Mouse (Mus musculus): ENCODE measurements around the gene Mex3b. TPM values are rescaled to one million over a fixed set of nuclear protein-coding genes. Genes with fewer than 3 reads are reported as not detected.

Gene Mex3b
- polyA plus RNA-seq, 1 experiment from 2014 or later = 37.5 TPM

DNA sequence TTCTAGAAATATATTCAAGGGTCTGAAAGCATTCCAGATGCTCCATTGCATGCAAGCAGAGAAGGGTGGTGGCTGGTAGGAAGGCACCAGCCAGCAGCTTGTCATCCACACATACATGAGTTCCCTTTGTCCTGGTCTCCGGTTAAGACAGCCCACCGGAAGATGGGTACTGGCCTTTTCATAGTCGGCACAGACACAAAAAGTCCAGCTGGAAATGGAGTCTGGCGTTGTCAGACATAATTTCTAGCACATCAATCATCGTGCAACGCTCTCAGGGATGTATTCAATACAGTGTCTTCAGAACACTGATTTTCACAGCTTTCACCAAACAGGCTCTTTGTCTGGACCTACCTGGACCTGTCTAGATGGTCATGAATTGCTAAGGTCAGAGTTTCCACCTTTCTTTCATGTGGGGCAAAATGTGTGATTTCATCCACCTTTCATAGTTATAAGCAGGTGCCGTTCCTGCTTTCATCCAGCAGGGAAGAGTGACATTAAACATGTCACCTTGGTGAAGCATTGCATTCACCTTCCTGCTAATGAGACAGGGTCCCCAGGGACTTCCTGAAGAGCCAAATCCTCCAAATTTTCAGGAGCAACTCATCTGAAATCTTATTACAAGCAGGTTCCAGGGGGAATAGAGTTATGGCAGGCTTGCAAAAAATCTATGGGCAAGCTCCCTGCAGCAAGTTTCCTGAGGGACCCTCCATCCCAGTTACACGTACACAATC lies 2.7 kb upstream of the Mex3b start:
- H3K27me3 ChIP-seq (ENCODE audit: control insufficient read depth, insufficient read depth, low read length) = no peaks in the 10 kb centered on the region
- peak overlapping the region; percentile 100 for H3K27ac ChIP-seq (ENCODE audit: low read depth, low read length)
- H3K36me3 ChIP-seq (ENCODE audit: control insufficient read depth, insufficient read depth, low read length) = peaks cover 2% of the 10 kb centered on the region
- WGBS = 36% methylated on average over 8 of the region's 8 CpGs
- DNase-seq (ENCODE audit: low spot score) (peak; percentile 40), ATAC-seq (ENCODE audit: insufficient read depth, low FRiP score, low TSS enrichment) (no peak)
- H3K4me1 ChIP-seq (ENCODE audit: control insufficient read depth, insufficient read depth, low read length) = peaks cover 6% of the 10 kb centered on the region; the same call in 1 of the 2 replicates
- H3K4me2 ChIP-seq (ENCODE audit: low read depth) = peak overlapping the region; percentile 59
- no peaks in the 10 kb centered on the region for H3K9me3 ChIP-seq (ENCODE audit: control insufficient read depth, low read length)
- peak overlapping the region; percentile 100 for H3K9ac ChIP-seq (ENCODE audit: low read length)
- no peak overlapping the region for H3K4me3 ChIP-seq (ENCODE audit: low read depth, low read length)

DNA sequence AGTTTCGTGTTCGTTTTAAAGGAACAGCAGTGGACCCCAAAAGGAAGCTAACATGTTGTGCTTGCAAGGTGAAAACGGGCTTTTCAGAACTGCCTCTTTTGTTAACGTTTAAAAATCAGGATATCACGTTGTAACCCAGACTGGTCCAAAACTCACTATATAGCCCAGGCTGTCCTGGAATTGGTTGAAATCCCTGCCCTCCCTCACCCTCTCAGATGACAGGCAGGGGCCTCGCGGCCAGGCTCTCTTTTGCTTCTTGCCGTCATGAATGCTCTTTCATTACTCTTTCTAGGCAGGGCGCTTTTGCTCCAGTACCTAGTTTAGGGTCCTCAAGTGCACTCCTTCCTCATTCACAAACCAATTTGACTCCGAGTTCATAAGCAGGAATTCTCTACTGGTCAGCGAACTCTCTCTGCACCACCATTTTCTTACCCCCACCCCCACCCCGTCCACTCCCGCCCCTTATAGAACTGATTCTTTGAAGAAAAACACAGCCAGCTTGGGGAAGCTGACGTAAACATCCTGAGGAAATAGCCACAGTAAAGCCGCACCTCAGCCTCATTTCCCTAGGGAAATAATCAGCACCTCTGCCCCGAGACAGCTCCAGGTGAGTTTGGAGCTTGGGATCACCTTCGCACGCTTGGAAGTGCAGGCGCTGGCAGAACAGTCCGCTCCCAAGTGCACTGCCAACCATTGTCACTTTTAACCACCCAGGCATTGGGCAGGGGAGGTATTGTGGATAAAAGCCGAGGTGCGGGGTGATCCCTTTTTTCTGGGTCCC lies 2.0 kb upstream of the Mex3b start:
- Histone ChIP-seq H3K4me2 (ENCODE audit: low read depth) (peak overlapping the region; percentile 59), H3K4me3 (ENCODE audit: low read depth, low read length) (peak overlapping the region; percentile 100), H3K36me3 (ENCODE audit: control insufficient read depth, insufficient read depth, low read length) (peaks cover 9% of the 10 kb centered on the region), H3K9me3 (ENCODE audit: control insufficient read depth, low read length) (no peaks in the 10 kb centered on the region), H3K4me1 (ENCODE audit: control insufficient read depth, insufficient read depth, low read length) (peaks cover 6% of the 10 kb centered on the region; the same call in 1 of the 2 replicates), H3K27ac (ENCODE audit: low read depth, low read length) (peak overlapping the region; percentile 100), H3K9ac (ENCODE audit: low read length) (peak overlapping the region; percentile 100), H3K27me3 (ENCODE audit: control insufficient read depth, insufficient read depth, low read length) (no peaks in the 10 kb centered on the region)
- WGBS = 1% methylated on average over 22 of the region's 22 CpGs
- DNase-seq (ENCODE audit: low spot score) = peak; percentile 65
- no peak; the same call in 1 of the 2 replicates for ATAC-seq (ENCODE audit: insufficient read depth, low FRiP score, low TSS enrichment)

DNA sequence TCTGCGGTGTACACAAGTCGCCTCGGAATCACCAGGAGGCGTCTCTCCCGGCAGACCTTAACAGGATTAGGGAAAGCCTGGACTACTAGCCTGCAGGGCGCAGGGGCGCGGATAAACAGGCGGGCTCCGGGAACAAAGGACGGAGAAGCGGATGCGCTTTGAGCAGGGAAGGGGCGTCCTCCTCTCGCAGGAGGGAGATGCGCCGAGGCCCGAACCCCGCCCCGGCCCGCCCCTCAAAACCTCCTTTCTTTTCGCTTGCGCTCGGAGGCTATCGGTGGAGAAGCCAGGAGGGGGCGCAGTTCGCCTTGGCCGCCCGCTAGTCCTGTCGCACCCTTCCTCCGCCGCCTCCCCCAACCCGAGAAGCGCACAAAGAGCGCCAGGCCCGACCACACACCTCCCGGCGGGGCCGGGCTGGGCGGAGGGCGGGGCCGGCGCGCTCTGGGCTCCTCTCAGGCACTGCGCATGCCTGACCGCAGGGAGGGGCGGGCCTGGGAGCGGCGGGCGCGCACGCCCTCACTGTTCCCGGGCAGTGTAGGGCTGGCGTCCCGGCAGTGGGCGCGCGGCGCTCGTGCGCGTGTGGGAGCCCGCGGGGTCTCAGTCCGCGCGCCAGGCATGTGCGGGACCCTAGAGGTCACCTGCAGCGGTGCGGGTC lies 1.2 kb upstream of the Mex3b start:
- Histone ChIP-seq H3K9ac (ENCODE audit: low read length) (peak overlapping the region; percentile 100), H3K27ac (ENCODE audit: low read depth, low read length) (peak overlapping the region; percentile 100), H3K4me3 (ENCODE audit: low read depth, low read length) (peak overlapping the region; percentile 100), H3K9me3 (ENCODE audit: control insufficient read depth, low read length) (no peaks in the 10 kb centered on the region), H3K4me1 (ENCODE audit: control insufficient read depth, insufficient read depth, low read length) (peaks cover 6% of the 10 kb centered on the region; the same call in 1 of the 2 replicates), H3K36me3 (ENCODE audit: control insufficient read depth, insufficient read depth, low read length) (peaks cover 9% of the 10 kb centered on the region), H3K27me3 (ENCODE audit: control insufficient read depth, insufficient read depth, low read length) (no peaks in the 10 kb centered on the region), H3K4me2 (ENCODE audit: low read depth) (peak overlapping the region; percentile 64)
- ATAC-seq (ENCODE audit: insufficient read depth, low FRiP score, low TSS enrichment) (peak; percentile 88), DNase-seq (ENCODE audit: low spot score) (peak; percentile 100)
- under 1% methylated on average over 69 of the region's 70 CpGs for WGBS

DNA sequence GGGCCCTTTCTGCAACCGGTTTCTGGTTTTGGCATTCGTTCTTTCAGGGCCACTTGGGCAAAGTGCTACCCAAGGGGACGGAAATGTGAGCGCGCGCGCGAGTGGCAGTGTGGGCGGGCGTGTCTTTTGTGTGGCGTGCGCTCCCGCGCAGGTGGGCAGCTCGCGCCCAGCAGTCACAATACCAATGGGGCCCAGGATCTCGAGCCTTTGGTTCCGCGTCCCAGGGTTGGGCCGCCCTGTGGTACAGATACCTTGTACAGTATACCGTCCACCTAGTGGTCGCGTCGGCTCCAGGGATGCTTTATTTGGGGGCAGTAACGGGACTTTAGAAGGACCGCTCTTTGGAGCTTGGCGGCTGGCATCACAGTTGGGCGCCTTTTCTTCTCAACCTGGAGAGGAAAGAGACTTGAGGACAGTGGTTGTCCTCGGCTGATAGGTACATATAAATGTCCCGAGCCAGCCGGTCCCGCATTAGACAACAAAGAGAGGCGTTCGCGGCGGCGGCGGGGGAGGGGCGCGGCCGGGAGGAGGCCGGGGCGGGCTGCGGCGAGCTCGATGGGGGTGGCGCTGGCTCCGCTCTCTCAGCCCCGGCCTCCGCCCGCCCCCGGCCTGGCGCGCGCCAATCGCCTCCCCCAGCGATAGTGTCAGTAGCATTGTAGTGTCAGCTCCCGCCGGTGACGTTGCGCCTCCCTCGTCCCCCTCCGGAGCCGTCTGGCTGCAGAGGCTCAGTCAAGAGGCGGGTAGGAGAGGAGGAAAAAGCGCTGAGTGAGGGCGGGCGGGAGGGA lies 455 bp upstream of the Mex3b start:
- WGBS = under 1% methylated on average over 66 of the region's 68 CpGs
- Histone ChIP-seq H3K4me2 (ENCODE audit: low read depth) (peak overlapping the region; percentile 64), H3K36me3 (ENCODE audit: control insufficient read depth, insufficient read depth, low read length) (peaks cover 9% of the 10 kb centered on the region), H3K4me3 (ENCODE audit: low read depth, low read length) (peak overlapping the region; percentile 100), H3K27me3 (ENCODE audit: control insufficient read depth, insufficient read depth, low read length) (no peaks in the 10 kb centered on the region), H3K9me3 (ENCODE audit: control insufficient read depth, low read length) (no peaks in the 10 kb centered on the region), H3K4me1 (ENCODE audit: control insufficient read depth, insufficient read depth, low read length) (peaks cover 6% of the 10 kb centered on the region; the same call in 1 of the 2 replicates), H3K9ac (ENCODE audit: low read length) (peak overlapping the region; percentile 100), H3K27ac (ENCODE audit: low read depth, low read length) (peak overlapping the region; percentile 100)
- DNase-seq (ENCODE audit: low spot score) (peak; percentile 98), ATAC-seq (ENCODE audit: insufficient read depth, low FRiP score, low TSS enrichment) (peak; percentile 79)

DNA sequence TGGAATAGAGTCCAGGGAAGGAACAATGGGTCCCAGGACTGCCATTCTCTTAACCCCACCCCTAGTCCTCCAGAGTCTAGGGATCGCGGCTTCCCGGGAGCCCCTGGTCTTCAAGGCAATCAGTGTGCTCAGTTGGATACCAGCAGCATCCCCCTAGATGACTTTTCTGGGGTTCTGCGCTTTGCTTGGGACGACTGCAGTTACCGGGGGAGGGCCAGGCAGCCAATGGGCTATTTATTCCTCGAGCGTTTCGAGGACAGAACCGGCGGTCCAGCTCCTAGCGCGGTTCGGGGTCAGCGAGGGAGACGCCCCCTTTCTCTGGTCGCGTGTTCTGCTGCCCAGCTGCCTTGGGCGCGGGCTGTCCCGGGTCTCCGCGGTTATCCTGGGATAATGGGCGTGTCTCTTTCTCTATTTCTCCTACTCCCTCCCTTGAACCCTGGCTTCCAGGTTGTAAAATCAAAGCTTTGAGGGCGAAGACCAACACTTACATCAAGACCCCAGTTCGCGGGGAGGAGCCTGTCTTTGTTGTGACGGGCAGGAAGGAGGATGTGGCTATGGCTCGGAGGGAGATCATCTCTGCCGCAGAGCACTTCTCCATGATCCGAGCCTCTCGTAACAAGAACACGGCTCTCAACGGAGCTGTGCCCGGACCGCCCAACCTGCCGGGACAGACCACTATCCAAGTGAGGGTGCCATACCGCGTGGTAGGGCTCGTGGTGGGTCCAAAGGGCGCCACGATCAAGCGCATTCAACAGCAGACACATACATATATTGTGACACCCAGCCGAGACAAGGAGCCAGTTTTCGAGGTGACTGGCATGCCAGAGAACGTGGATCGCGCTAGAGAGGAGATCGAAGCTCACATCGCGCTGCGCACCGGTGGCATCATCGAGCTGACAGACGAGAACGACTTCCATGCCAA lies 1.4 kb downstream of the Mex3b start:
- Histone ChIP-seq H3K9ac (ENCODE audit: low read length) (peak overlapping the region; percentile 100), H3K4me1 (ENCODE audit: control insufficient read depth, insufficient read depth, low read length) (peaks cover 6% of the 10 kb centered on the region; the same call in 1 of the 2 replicates), H3K4me2 (ENCODE audit: low read depth) (peak overlapping the region; percentile 98), H3K4me3 (ENCODE audit: low read depth, low read length) (peak overlapping the region; percentile 100), H3K27me3 (ENCODE audit: control insufficient read depth, insufficient read depth, low read length) (no peaks in the 10 kb centered on the region), H3K36me3 (ENCODE audit: control insufficient read depth, insufficient read depth, low read length) (peaks cover 9% of the 10 kb centered on the region), H3K27ac (ENCODE audit: low read depth, low read length) (peak overlapping the region; percentile 100), H3K9me3 (ENCODE audit: control insufficient read depth, low read length) (no peaks in the 10 kb centered on the region)
- DNase-seq (ENCODE audit: low spot score) (peak; percentile 70), ATAC-seq (ENCODE audit: insufficient read depth, low FRiP score, low TSS enrichment) (no peak)
- WGBS = under 1% methylated on average over 56 of the region's 56 CpGs

DNA sequence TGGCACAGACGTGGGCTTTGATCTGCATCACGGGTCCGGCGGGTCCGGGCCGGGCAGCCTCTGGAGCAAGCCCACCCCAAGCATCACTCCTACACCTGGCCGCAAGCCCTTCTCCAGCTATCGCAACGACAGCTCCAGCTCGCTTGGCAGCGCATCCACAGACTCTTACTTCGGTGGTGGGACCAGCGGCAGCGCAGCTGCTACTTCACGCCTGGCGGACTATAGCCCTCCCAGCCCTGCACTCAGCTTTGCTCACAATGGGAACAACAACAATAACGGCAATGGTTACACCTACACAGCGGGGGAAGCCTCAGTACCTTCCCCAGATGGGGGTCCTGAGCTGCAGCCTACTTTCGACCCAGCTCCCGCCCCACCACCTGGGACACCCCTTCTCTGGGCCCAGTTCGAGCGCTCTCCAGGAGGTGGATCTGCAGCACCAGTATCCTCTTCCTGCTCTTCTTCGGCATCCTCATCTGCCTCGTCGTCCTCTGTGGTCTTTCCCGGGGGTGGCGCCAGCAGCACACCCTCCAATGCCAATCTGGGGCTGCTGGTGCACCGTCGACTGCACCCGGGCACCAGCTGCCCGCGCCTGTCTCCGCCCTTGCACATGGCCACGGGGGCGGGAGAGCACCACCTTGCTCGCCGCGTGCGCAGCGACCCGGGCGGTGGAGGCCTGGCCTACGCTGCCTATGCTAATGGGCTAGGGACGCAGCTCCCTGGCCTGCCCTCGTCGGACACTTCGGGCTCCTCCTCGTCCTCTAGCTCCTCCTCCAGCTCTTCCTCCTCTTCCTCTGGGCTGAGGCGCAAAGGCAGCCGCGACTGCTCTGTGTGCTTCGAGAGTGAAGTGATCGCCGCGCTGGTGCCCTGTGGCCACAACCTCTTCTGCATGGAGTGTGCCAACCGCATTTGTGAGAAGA lies 2.4 kb downstream of the Mex3b start:
- 1% methylated on average over 55 of the region's 56 CpGs for WGBS
- Histone ChIP-seq H3K36me3 (ENCODE audit: control insufficient read depth, insufficient read depth, low read length) (peaks cover 9% of the 10 kb centered on the region), H3K9ac (ENCODE audit: low read length) (peak overlapping the region; percentile 100), H3K27me3 (ENCODE audit: control insufficient read depth, insufficient read depth, low read length) (no peaks in the 10 kb centered on the region), H3K9me3 (ENCODE audit: control insufficient read depth, low read length) (no peaks in the 10 kb centered on the region), H3K4me3 (ENCODE audit: low read depth, low read length) (peak overlapping the region; percentile 100), H3K4me1 (ENCODE audit: control insufficient read depth, insufficient read depth, low read length) (peaks cover 2% of the 10 kb centered on the region; the same call in 1 of the 2 replicates), H3K27ac (ENCODE audit: low read depth, low read length) (peak overlapping the region; percentile 100), H3K4me2 (ENCODE audit: low read depth) (peak overlapping the region; percentile 98)
- DNase-seq (ENCODE audit: low spot score) = peak; percentile 72
- no peak for ATAC-seq (ENCODE audit: insufficient read depth, low FRiP score, low TSS enrichment)

DNA sequence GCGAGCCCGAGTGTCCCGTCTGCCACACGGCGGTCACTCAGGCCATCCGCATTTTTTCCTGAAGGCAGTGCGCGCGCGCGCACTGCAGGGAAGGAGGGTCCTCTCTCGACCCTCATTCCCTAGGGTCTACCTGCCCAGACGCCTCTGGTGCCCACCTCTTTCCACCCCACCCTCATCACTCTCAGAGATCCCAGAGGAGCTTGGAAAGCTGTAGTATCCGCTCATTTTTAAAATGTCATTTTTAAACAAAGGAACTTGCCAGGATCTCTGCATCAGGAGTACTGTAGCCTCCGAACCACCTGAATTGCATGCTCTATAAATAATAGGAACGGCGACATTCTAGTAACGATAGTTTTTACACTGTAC lies 3.0 kb downstream of the Mex3b start:
- Histone ChIP-seq H3K9me3 (ENCODE audit: control insufficient read depth, low read length) (no peaks in the 10 kb centered on the region), H3K4me2 (ENCODE audit: low read depth) (peak overlapping the region; percentile 98), H3K27me3 (ENCODE audit: control insufficient read depth, insufficient read depth, low read length) (no peaks in the 10 kb centered on the region), H3K27ac (ENCODE audit: low read depth, low read length) (peak overlapping the region; percentile 100), H3K4me3 (ENCODE audit: low read depth, low read length) (peak overlapping the region; percentile 100), H3K9ac (ENCODE audit: low read length) (peak overlapping the region; percentile 100), H3K4me1 (ENCODE audit: control insufficient read depth, insufficient read depth, low read length) (no peaks in the 10 kb centered on the region), H3K36me3 (ENCODE audit: control insufficient read depth, insufficient read depth, low read length) (peaks cover 9% of the 10 kb centered on the region)
- 17% methylated on average over 18 of the region's 18 CpGs for WGBS
- DNase-seq (ENCODE audit: low spot score) (no peak), ATAC-seq (ENCODE audit: insufficient read depth, low FRiP score, low TSS enrichment) (no peak)
